Mouse (Mus musculus): ENCODE data around the gene Dnajb4.

DNA sequence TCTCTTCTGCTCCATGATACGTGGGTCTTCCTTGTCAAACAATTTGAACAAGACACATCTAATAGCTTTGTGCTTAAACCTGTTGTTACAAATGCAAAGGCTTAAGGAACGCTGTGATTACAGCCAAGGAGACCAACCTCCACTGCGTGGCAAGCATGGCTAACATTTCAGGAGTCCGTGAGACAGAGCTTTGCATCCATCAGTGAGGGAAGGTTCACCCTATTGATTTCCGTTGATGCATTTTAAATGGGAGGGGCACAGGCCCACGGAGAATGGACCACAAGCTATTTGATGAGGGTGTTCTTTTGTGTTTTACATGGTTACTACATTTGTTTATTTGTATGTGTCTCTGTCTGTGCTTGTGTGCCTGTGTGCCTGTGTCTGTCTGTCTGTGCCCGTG is 81.5 kb downstream of the Dnajb4 start:
- TF ChIP-seq CTCF (IDR thresholded peaks at IDR 0.05; ENCODE audit: low read depth), result no peak
- no peak for TF ChIP-seq EP300 (optimal IDR thresholded peaks at IDR 0.05)
